9 mouse cellular contexts compared by ENCODE assay signal in the genomic region with DNA sequence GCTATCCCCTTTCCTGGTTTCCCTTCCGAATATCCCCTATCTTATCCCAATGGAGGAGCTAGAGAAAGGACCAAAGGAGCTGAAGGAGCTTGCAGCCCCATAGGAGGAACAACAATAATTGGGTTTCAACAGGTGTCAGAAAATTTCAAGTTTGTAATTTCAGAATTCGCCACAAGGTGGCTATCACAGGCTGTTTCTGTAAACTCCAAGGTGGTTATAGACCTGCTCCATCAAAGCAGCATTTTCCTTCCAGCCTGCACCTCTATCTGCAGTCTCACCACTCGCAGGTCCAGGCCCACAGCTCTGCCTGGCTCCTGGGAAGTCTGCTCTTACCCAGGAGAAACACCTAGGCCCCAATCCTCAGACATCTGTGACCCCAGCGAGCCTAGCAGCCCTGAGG. TPM values are rescaled to one million over a fixed set of nuclear protein-coding genes. Genes with fewer than 3 reads are reported as not detected.
DNase-seq lines count a peak whose midpoint lies in the region; ATAC-seq lines count a peak whose summit lies in the region.
"Had no signal": no experiment of that assay in that cellular context is flagged by ENCODE, and none has a peak within 500 bp of the region (broad histone marks: within the 10 kb centered on the region; RNA-seq: fewer than 3 reads in every experiment).

No protein-coding gene starts in this region.

- H3K27me3 ChIP-seq in embryonic facial prominence, embryonic 10.5 days (replicated peaks; ENCODE audit: low read depth, poor library complexity, severe bottlenecking) = no peaks in the 10 kb centered on the region
- H3K27me3 ChIP-seq in kidney, embryonic 14.5 days (ENCODE audit: control insufficient read depth, insufficient read depth, low read length) = no peaks in the 10 kb centered on the region; the same call in 1 of the 2 replicates
- H3K27me3 ChIP-seq in limb, embryonic 11.5 days (ENCODE audit: control insufficient read depth, insufficient read depth, low read length) = no peaks in the 10 kb centered on the region
- H3K27me3 ChIP-seq: limb, embryonic 12.5 days had no signal

- ATAC-seq in kidney, embryonic 14.5 days (ENCODE audit: low FRiP score, low TSS enrichment) = 0 out of 2 replicates have a peak, but pooled peaks have one; percentile 57
- no peak; the same call in 1 of the 2 replicates for ATAC-seq in limb, embryonic 11.5 days (ENCODE audit: insufficient number of reproducible peaks, low FRiP score, low TSS enrichment, low read depth)

- WGBS in embryonic facial prominence, embryonic 10.5 days = 17% methylated on average over 4 of the region's 4 CpGs
- 17% methylated on average over 4 of the region's 4 CpGs for WGBS in kidney, embryonic 14.5 days
- WGBS in limb, embryonic 11.5 days = 15% methylated on average over 4 of the region's 4 CpGs

- no peak overlapping the region for H3K4me2 ChIP-seq in kidney, embryonic 14.5 days (replicated peaks; ENCODE audit: low read depth, low read length)
- no peak overlapping the region for H3K4me2 ChIP-seq in limb, embryonic 11.5 days (ENCODE audit: low read depth, severe bottlenecking)
- H3K4me2 ChIP-seq: limb, embryonic 12.5 days had no signal

- H3K27ac ChIP-seq in embryonic facial prominence, embryonic 10.5 days (replicated peaks) = no peak overlapping the region
- H3K27ac ChIP-seq in kidney, embryonic 14.5 days (ENCODE audit: low read depth, low read length) = no peak overlapping the region
- no peak overlapping the region for H3K27ac ChIP-seq in limb, embryonic 11.5 days (replicated peaks; ENCODE audit: low read depth, low read length)
- H3K27ac ChIP-seq: limb, embryonic 12.5 days had no signal

- peak; percentile 42 for DNase-seq in testis, postnatal 10 days (ENCODE audit: low spot score)
- no peak for DNase-seq in testis, postnatal 14 days (ENCODE audit: low spot score)
- DNase-seq in adipocyte (ENCODE audit: low spot score) = peak; percentile 69
- DNase-seq in embryonic facial prominence, embryonic 10.5 days (ENCODE audit: low spot score) = peak; percentile 8
- peak; percentile 26 for DNase-seq in limb, embryonic 11.5 days (ENCODE audit: low spot score)
- peak; percentile 93 for DNase-seq in retina, embryonic 14.5 days (ENCODE audit: low spot score)
- no peak for DNase-seq in gastrocnemius, postnatal 25 days

- no peak overlapping the region for H3K4me3 ChIP-seq in embryonic facial prominence, embryonic 10.5 days
- no peak overlapping the region for H3K4me3 ChIP-seq in kidney, embryonic 14.5 days (ENCODE audit: low read length)
- H3K4me3 ChIP-seq in limb, embryonic 11.5 days (ENCODE audit: low read depth, low read length) = no peak overlapping the region
- H3K4me3 ChIP-seq: limb, embryonic 12.5 days had no signal

- no peak overlapping the region for H3K9ac ChIP-seq in kidney, embryonic 14.5 days (ENCODE audit: low read depth, low read length)
- no peak overlapping the region for H3K9ac ChIP-seq in limb, embryonic 11.5 days (ENCODE audit: low read length)
- H3K9ac ChIP-seq: limb, embryonic 12.5 days had no signal

- 0 out of 2 replicates have a peak, but pooled peaks cover 3% of the 10 kb centered on the region for H3K9me3 ChIP-seq in embryonic facial prominence, embryonic 10.5 days
- H3K9me3 ChIP-seq in kidney, embryonic 14.5 days (ENCODE audit: control insufficient read depth, low read length) = no peaks in the 10 kb centered on the region
- H3K9me3 ChIP-seq in limb, embryonic 11.5 days (ENCODE audit: control insufficient read depth, low read length) = no peaks in the 10 kb centered on the region
- H3K9me3 ChIP-seq: limb, embryonic 12.5 days had no signal

- no peaks in the 10 kb centered on the region for H3K36me3 ChIP-seq in embryonic facial prominence, embryonic 10.5 days (replicated peaks)
- H3K36me3 ChIP-seq in kidney, embryonic 14.5 days (ENCODE audit: control insufficient read depth, insufficient read depth, low read length) = no peaks in the 10 kb centered on the region
- no peaks in the 10 kb centered on the region for H3K36me3 ChIP-seq in limb, embryonic 11.5 days (ENCODE audit: control insufficient read depth, insufficient read depth, low read length)
- H3K36me3 ChIP-seq: limb, embryonic 12.5 days had no signal

- no peaks in the 10 kb centered on the region for H3K4me1 ChIP-seq in embryonic facial prominence, embryonic 10.5 days
- H3K4me1 ChIP-seq in kidney, embryonic 14.5 days (ENCODE audit: control insufficient read depth, insufficient read depth, low read length) = no peaks in the 10 kb centered on the region
- H3K4me1 ChIP-seq in limb, embryonic 11.5 days (ENCODE audit: control insufficient read depth, insufficient read depth, low read length) = no peaks in the 10 kb centered on the region
- H3K4me1 ChIP-seq: limb, embryonic 12.5 days had no signal

RNA-seq across cellular contexts. Expression of gene Vmn1r236, which starts 10.6 kb away (rescaled TPM):
- polyA plus RNA-seq in embryonic facial prominence, embryonic 10.5 days (2016; fragmentation: Nextera tagmentation; extraction: Ambion mirVana) = not detected in 2 replicates
- not detected in 2 replicates for polyA plus RNA-seq in kidney, embryonic 14.5 days (2014; fragmentation: Nextera tagmentation; extraction: Ambion mirVana)
- polyA plus RNA-seq in limb, embryonic 11.5 days (2014; fragmentation: Nextera tagmentation; extraction: Ambion mirVana) = not detected in 2 replicates
- total RNA-seq in gastrocnemius, postnatal 25 days (2021) = not detected
- polyA plus RNA-seq: limb, embryonic 12.5 days had no signal

RNA-seq across cellular contexts. Expression of gene Vmn1r235, which starts 15.9 kb away (rescaled TPM):
- polyA plus RNA-seq in embryonic facial prominence, embryonic 10.5 days (2016; fragmentation: Nextera tagmentation; extraction: Ambion mirVana) = not detected in 2 replicates
- polyA plus RNA-seq in kidney, embryonic 14.5 days (2014; fragmentation: Nextera tagmentation; extraction: Ambion mirVana) = not detected in 2 replicates
- not detected in 2 replicates for polyA plus RNA-seq in limb, embryonic 11.5 days (2014; fragmentation: Nextera tagmentation; extraction: Ambion mirVana)
- total RNA-seq in gastrocnemius, postnatal 25 days (2021) = not detected
- polyA plus RNA-seq: limb, embryonic 12.5 days had no signal

RNA-seq across cellular contexts. Expression of gene Vmn1r237, which starts 39.6 kb away (rescaled TPM):
- polyA plus RNA-seq in embryonic facial prominence, embryonic 10.5 days (2016; fragmentation: Nextera tagmentation; extraction: Ambion mirVana) = not detected in 2 replicates
- not detected in 2 replicates for polyA plus RNA-seq in kidney, embryonic 14.5 days (2014; fragmentation: Nextera tagmentation; extraction: Ambion mirVana)
- polyA plus RNA-seq in limb, embryonic 11.5 days (2014; fragmentation: Nextera tagmentation; extraction: Ambion mirVana) = not detected in 2 replicates
- not detected for total RNA-seq in gastrocnemius, postnatal 25 days (2021)
- polyA plus RNA-seq: limb, embryonic 12.5 days had no signal

RNA-seq across cellular contexts. Expression of gene Vmn1r234, which starts 46.2 kb away (rescaled TPM):
- polyA plus RNA-seq in embryonic facial prominence, embryonic 10.5 days (2016; fragmentation: Nextera tagmentation; extraction: Ambion mirVana) = not detected in 2 replicates
- not detected in 2 replicates for polyA plus RNA-seq in kidney, embryonic 14.5 days (2014; fragmentation: Nextera tagmentation; extraction: Ambion mirVana)
- polyA plus RNA-seq in limb, embryonic 11.5 days (2014; fragmentation: Nextera tagmentation; extraction: Ambion mirVana) = not detected in 2 replicates
- total RNA-seq in gastrocnemius, postnatal 25 days (2021) = not detected
- polyA plus RNA-seq: limb, embryonic 12.5 days had no signal

Comparison
In these comparisons a context has a peak if more than half of its experiments do, and no peak if none do; other contexts are left out.
1. DNase-seq: peak in testis, postnatal 10 days (single experiment), adipocyte (single experiment), embryonic facial prominence, embryonic 10.5 days (single experiment), limb, embryonic 11.5 days (single experiment) and retina, embryonic 14.5 days (single experiment); none in testis, postnatal 14 days (single experiment) and gastrocnemius, postnatal 25 days (single experiment).